Mouse (Mus musculus): ENCODE measurements at regions not wholly inside any gene's neighbourhood (a gene's known extent, or its start where the extent isn't known, plus 50 kb on each side); places are given as distances from the start of the nearest gene placed in this dataset.

GRCm38 (mm10) chr5:47273389-47274255 is 709.3 kb upstream of the Slit2 start:
- Histone ChIP-seq H3K27ac (replicated peaks) (peak overlapping the region; percentile 82), H3K4me2 (no peak overlapping the region), H3K36me3 (no peaks in the 10 kb centered on the region), H3K9ac (no peak overlapping the region), H3K4me3 (no peak overlapping the region), H3K27me3 (replicated peaks) (no peaks in the 10 kb centered on the region), H3K4me1 (peaks cover 34% of the 10 kb centered on the region), H3K9me3 (no peaks in the 10 kb centered on the region)
- peak; percentile 46; the same call in 1 of the 2 replicates for ATAC-seq (ENCODE audit: extremely low read depth, insufficient number of reproducible peaks, low FRiP score, low TSS enrichment)
- WGBS, result 46% methylated on average over 9 of the region's 9 CpGs

GRCm38 (mm10) chr5:47274256-47274638 is 708.7 kb upstream of the Slit2 start:
- H3K9ac ChIP-seq, result 0 out of 2 replicates have a peak overlapping the region, but pooled peaks have one; percentile 44
- ATAC-seq (ENCODE audit: extremely low read depth, insufficient number of reproducible peaks, low FRiP score, low TSS enrichment), result no peak
- H3K4me1 ChIP-seq, result peaks cover 34% of the 10 kb centered on the region
- no peaks in the 10 kb centered on the region for H3K9me3 ChIP-seq
- H3K36me3 ChIP-seq, result no peaks in the 10 kb centered on the region
- WGBS, result 39% methylated on average over 1 of the region's 1 CpGs
- peak overlapping the region; percentile 82 for H3K27ac ChIP-seq (replicated peaks)
- H3K4me2 ChIP-seq, result no peak overlapping the region
- no peaks in the 10 kb centered on the region for H3K27me3 ChIP-seq (replicated peaks)
- no peak overlapping the region for H3K4me3 ChIP-seq

- H3K4me2 ChIP-seq, result no peak overlapping the region
- no peaks in the 10 kb centered on the region for H3K36me3 ChIP-seq
- 36% methylated on average over 5 of the region's 5 CpGs for WGBS
- ATAC-seq (ENCODE audit: extremely low read depth, insufficient number of reproducible peaks, low FRiP score, low TSS enrichment), result no peak
- peaks cover 34% of the 10 kb centered on the region for H3K4me1 ChIP-seq
- no peak overlapping the region for H3K4me3 ChIP-seq
- no peaks in the 10 kb centered on the region for H3K9me3 ChIP-seq
- no peak overlapping the region for H3K9ac ChIP-seq
- no peaks in the 10 kb centered on the region for H3K27me3 ChIP-seq (replicated peaks)
- H3K27ac ChIP-seq (replicated peaks), result peak overlapping the region; percentile 65
Measured at GRCm38 (mm10) chr5:47276231-47277195, 706.4 kb upstream of the Slit2 start.

GRCm38 (mm10) chr5:47279630-47280029 is 703.3 kb upstream of the Slit2 start:
- Histone ChIP-seq H3K4me2 (no peak overlapping the region), H3K9ac (no peak overlapping the region), H3K27ac (replicated peaks) (no peak overlapping the region), H3K9me3 (no peaks in the 10 kb centered on the region), H3K36me3 (no peaks in the 10 kb centered on the region), H3K4me3 (no peak overlapping the region), H3K4me1 (peaks cover 16% of the 10 kb centered on the region), H3K27me3 (replicated peaks) (no peaks in the 10 kb centered on the region)
- no peak for ATAC-seq (ENCODE audit: extremely low read depth, insufficient number of reproducible peaks, low FRiP score, low TSS enrichment)
- 55% methylated on average over 3 of the region's 3 CpGs for WGBS

- Histone ChIP-seq H3K27ac (replicated peaks) (no peak overlapping the region), H3K4me3 (no peak overlapping the region), H3K4me2 (no peak overlapping the region), H3K9ac (no peak overlapping the region), H3K4me1 (no peaks in the 10 kb centered on the region), H3K9me3 (no peaks in the 10 kb centered on the region), H3K36me3 (no peaks in the 10 kb centered on the region), H3K27me3 (replicated peaks) (no peaks in the 10 kb centered on the region)
- no peak for ATAC-seq (ENCODE audit: extremely low read depth, insufficient number of reproducible peaks, low FRiP score, low TSS enrichment)
- 65% methylated on average over 4 of the region's 4 CpGs for WGBS
Measured at GRCm38 (mm10) chr5:47299602-47300001, 683.3 kb upstream of the Slit2 start.

- WGBS, result 65% methylated on average over 4 of the region's 4 CpGs
- H3K36me3 ChIP-seq, result no peaks in the 10 kb centered on the region
Measured at GRCm38 (mm10) chr5:47317506-47317905, 665.4 kb upstream of the Slit2 start.

GRCm38 (mm10) chr5:47318147-47318546 is 664.8 kb upstream of the Slit2 start:
- H3K36me3 ChIP-seq, result no peaks in the 10 kb centered on the region
- H3K9me3 ChIP-seq, result no peaks in the 10 kb centered on the region
- no peak for ATAC-seq (ENCODE audit: extremely low read depth, insufficient number of reproducible peaks, low FRiP score, low TSS enrichment)
- H3K4me3 ChIP-seq, result no peak overlapping the region
- no peaks in the 10 kb centered on the region for H3K27me3 ChIP-seq (replicated peaks)
- no peak overlapping the region for H3K4me2 ChIP-seq
- no peak overlapping the region for H3K27ac ChIP-seq (replicated peaks)
- no peak overlapping the region for H3K9ac ChIP-seq
- WGBS, result 36% methylated on average over 1 of the region's 1 CpGs
- peaks cover 8% of the 10 kb centered on the region; the same call in 1 of the 2 replicates for H3K4me1 ChIP-seq

More at GRCm38 (mm10) chr5:47317506-47317905, 665.4 kb upstream of the Slit2 start:
- Histone ChIP-seq H3K9me3 (no peaks in the 10 kb centered on the region), H3K27me3 (replicated peaks) (no peaks in the 10 kb centered on the region), H3K4me1 (peaks cover 1% of the 10 kb centered on the region; the same call in 1 of the 2 replicates), H3K4me2 (no peak overlapping the region), H3K9ac (no peak overlapping the region), H3K4me3 (no peak overlapping the region), H3K27ac (replicated peaks) (no peak overlapping the region)
- ATAC-seq (ENCODE audit: extremely low read depth, insufficient number of reproducible peaks, low FRiP score, low TSS enrichment), result no peak

GRCm38 (mm10) chr5:47322511-47323167 is 660.3 kb upstream of the Slit2 start:
- WGBS, result 39% methylated on average over 2 of the region's 2 CpGs
- Histone ChIP-seq H3K4me3 (no peak overlapping the region), H3K36me3 (no peaks in the 10 kb centered on the region), H3K4me2 (no peak overlapping the region), H3K9ac (no peak overlapping the region), H3K9me3 (no peaks in the 10 kb centered on the region), H3K27ac (replicated peaks) (peak overlapping the region; percentile 65; the same call in 1 of the 2 replicates), H3K27me3 (replicated peaks) (no peaks in the 10 kb centered on the region), H3K4me1 (peaks cover 10% of the 10 kb centered on the region; the same call in 1 of the 2 replicates)
- no peak; the same call in 1 of the 2 replicates for ATAC-seq (ENCODE audit: extremely low read depth, insufficient number of reproducible peaks, low FRiP score, low TSS enrichment)

- WGBS, result 53% methylated on average over 3 of the region's 3 CpGs
- H3K36me3 ChIP-seq, result no peaks in the 10 kb centered on the region
- no peak overlapping the region for H3K4me3 ChIP-seq
- no peak overlapping the region for H3K4me2 ChIP-seq
- no peak overlapping the region for H3K9ac ChIP-seq
- no peak overlapping the region for H3K27ac ChIP-seq (replicated peaks)
- H3K4me1 ChIP-seq, result no peaks in the 10 kb centered on the region
- no peaks in the 10 kb centered on the region for H3K9me3 ChIP-seq
- ATAC-seq (ENCODE audit: extremely low read depth, insufficient number of reproducible peaks, low FRiP score, low TSS enrichment), result no peak
- no peaks in the 10 kb centered on the region for H3K27me3 ChIP-seq (replicated peaks)
Measured at GRCm38 (mm10) chr5:47334299-47334698, 648.6 kb upstream of the Slit2 start.

- ATAC-seq (ENCODE audit: extremely low read depth, insufficient number of reproducible peaks, low FRiP score, low TSS enrichment), result no peak
Measured at GRCm38 (mm10) chr5:47336511-47336910, 646.4 kb upstream of the Slit2 start.

GRCm38 (mm10) chr5:47339807-47340206 is 643.1 kb upstream of the Slit2 start:
- H3K9me3 ChIP-seq, result no peaks in the 10 kb centered on the region
- H3K4me3 ChIP-seq, result no peak overlapping the region
- no peaks in the 10 kb centered on the region for H3K27me3 ChIP-seq (replicated peaks)
- no peak overlapping the region for H3K9ac ChIP-seq
- ATAC-seq (ENCODE audit: extremely low read depth, insufficient number of reproducible peaks, low FRiP score, low TSS enrichment), result no peak
- no peak overlapping the region for H3K27ac ChIP-seq (replicated peaks)
- WGBS, result 75% methylated on average over 6 of the region's 6 CpGs
- no peaks in the 10 kb centered on the region for H3K4me1 ChIP-seq
- H3K4me2 ChIP-seq, result no peak overlapping the region
- H3K36me3 ChIP-seq, result no peaks in the 10 kb centered on the region

More at GRCm38 (mm10) chr5:47336511-47336910, 646.4 kb upstream of the Slit2 start:
- no peaks in the 10 kb centered on the region for H3K4me1 ChIP-seq
- no peak overlapping the region for H3K4me2 ChIP-seq
- H3K9ac ChIP-seq, result no peak overlapping the region
- 68% methylated on average over 1 of the region's 1 CpGs for WGBS
- no peaks in the 10 kb centered on the region for H3K27me3 ChIP-seq (replicated peaks)
- H3K9me3 ChIP-seq, result no peaks in the 10 kb centered on the region
- no peak overlapping the region for H3K4me3 ChIP-seq
- H3K36me3 ChIP-seq, result no peaks in the 10 kb centered on the region
- no peak overlapping the region for H3K27ac ChIP-seq (replicated peaks)

Measured in heart, embryonic 13.5 days (tissue).